Mouse (Mus musculus) thymus, postnatal 25 days (tissue): ENCODE results near the gene Gm6993.

Experiments
- DNase-seq: peaks from one replicate; pipeline ENCODE4 v3.0.0; 2022

Gm6993 gene

GRCm38 (mm10) chr12:31240470-31240869, at the start of gene Gm6993:
Gm6993 (plus strand) TSS chr12:31240770.
- DNase-seq = no peak

- DNase-seq = no peak
Measured at GRCm38 (mm10) chr12:31191329-31191954, 49.1 kb upstream of the Gm6993 start.

- DNase-seq = no peak
Measured at GRCm38 (mm10) chr12:31202509-31202908, 38.1 kb upstream of the Gm6993 start.

GRCm38 (mm10) chr12:31203746-31204455, 36.7 kb upstream of the Gm6993 start:
- no peak for DNase-seq

GRCm38 (mm10) chr12:31204898-31205297, 35.7 kb upstream of the Gm6993 start:
- no peak for DNase-seq

- no peak for DNase-seq
Measured at GRCm38 (mm10) chr12:31205983-31206633, 34.5 kb upstream of the Gm6993 start.

GRCm38 (mm10) chr12:31208766-31209165, 31.8 kb upstream of the Gm6993 start:
- no peak for DNase-seq

- no peak for DNase-seq
Measured at GRCm38 (mm10) chr12:31209377-31209805, 31.2 kb upstream of the Gm6993 start.

- DNase-seq = no peak
Measured at GRCm38 (mm10) chr12:31213556-31213955, 27.0 kb upstream of the Gm6993 start.

GRCm38 (mm10) chr12:31215003-31215402, 25.6 kb upstream of the Gm6993 start:
- no peak for DNase-seq

GRCm38 (mm10) chr12:31217232-31217631, 23.3 kb upstream of the Gm6993 start:
- no peak for DNase-seq

GRCm38 (mm10) chr12:31218774-31219173, 21.8 kb upstream of the Gm6993 start:
- DNase-seq = no peak

GRCm38 (mm10) chr12:31221522-31221921, 19.0 kb upstream of the Gm6993 start:
- no peak for DNase-seq

GRCm38 (mm10) chr12:31222282-31222681, 18.3 kb upstream of the Gm6993 start:
- DNase-seq = no peak

- DNase-seq = no peak
Measured at GRCm38 (mm10) chr12:31222741-31223140, 17.8 kb upstream of the Gm6993 start.

- DNase-seq = no peak
Measured at GRCm38 (mm10) chr12:31225451-31225850, 15.1 kb upstream of the Gm6993 start.

GRCm38 (mm10) chr12:31227167-31227566, 13.4 kb upstream of the Gm6993 start:
- DNase-seq = no peak

GRCm38 (mm10) chr12:31228878-31229277, 11.7 kb upstream of the Gm6993 start:
- DNase-seq = no peak

GRCm38 (mm10) chr12:31232635-31233034, 7.9 kb upstream of the Gm6993 start:
- no peak for DNase-seq

- no peak for DNase-seq
Measured at GRCm38 (mm10) chr12:31235018-31235417, 5.6 kb upstream of the Gm6993 start.

- DNase-seq = no peak
Measured at GRCm38 (mm10) chr12:31236861-31237595, 3.5 kb upstream of the Gm6993 start.

GRCm38 (mm10) chr12:31239031-31239583, 1.5 kb upstream of the Gm6993 start:
- DNase-seq = no peak

GRCm38 (mm10) chr12:31239798-31240197, 772 bp upstream of the Gm6993 start:
- no peak for DNase-seq
